Mouse (Mus musculus) midbrain, postnatal 0 days (tissue): ENCODE results near the gene Ap5s1. TPM values are rescaled to one million over a fixed set of nuclear protein-coding genes. Genes with fewer than 3 reads are reported as not detected.
A peak's percentile ranks its signal among the peaks of the same experiment; 100 is the strongest.

Experiments
- ATAC-seq: fragments of 200-750 bp; cut with Nextera tagmentation; 2 replicates; pipeline ENCODE4 v1.8.0; 2017; ENCODE audit warnings: moderate number of reproducible peaks, mild to moderate bottlenecking, moderate TSS enrichment, moderate library complexity; ENCODE audit not compliant: low FRiP score
- DNase-seq: peaks from one replicate; pipeline ENCODE4 v3.0.0-alpha.2; 2015; ENCODE audit warnings: low spot score
- H3K27ac ChIP-seq: fragments of 300-500 bp; sonication (generic); 2 replicates; pipeline ENCODE4 v1.5.1; 2014; ENCODE audit warnings: low read depth, mild to moderate bottlenecking, low read length, mixed read lengths
- H3K27me3 ChIP-seq: fragments of 300-500 bp; sonication (generic); 2 replicates; pipeline ENCODE4 v1.6.1; 2014; ENCODE audit warnings: low read length, control low read depth, mixed read lengths; ENCODE audit not compliant: insufficient read depth
- H3K36me3 ChIP-seq: fragments of 300-500 bp; sonication (generic); 2 replicates; pipeline ENCODE4 v1.6.1; 2014; ENCODE audit warnings: low read length, control low read depth, mixed read lengths; ENCODE audit not compliant: insufficient read depth
- H3K4me1 ChIP-seq: fragments of 300-500 bp; sonication (generic); 2 replicates; pipeline ENCODE4 v1.6.1; 2014; ENCODE audit warnings: mild to moderate bottlenecking, control low read depth, antibody characterized with exemption, low read length, mixed read lengths; ENCODE audit not compliant: insufficient read depth
- H3K4me2 ChIP-seq: fragments of 300-500 bp; sonication (generic); 2 replicates; pipeline ENCODE4 v1.6.1; 2014; ENCODE audit warnings: low read depth, mild to moderate bottlenecking, low read length, mixed read lengths; ENCODE audit not compliant: poor library complexity, severe bottlenecking
- H3K4me3 ChIP-seq: fragments of 300-500 bp; sonication (generic); 2 replicates; pipeline ENCODE4 v1.5.1; 2014; ENCODE audit warnings: low read depth, mild to moderate bottlenecking, low read length, moderate library complexity
- H3K9ac ChIP-seq: fragments of 300-500 bp; sonication (generic); replicated peaks from 2 replicates; pipeline ENCODE4 v1.6.1; 2014; ENCODE audit warnings: mild to moderate bottlenecking, low read length, moderate library complexity, mixed read lengths; ENCODE audit not compliant: poor library complexity, severe bottlenecking
- H3K9me3 ChIP-seq: fragments of 300-500 bp; sonication (generic); 2 replicates; pipeline ENCODE4 v1.6.1; 2016; ENCODE audit warnings: low read length, control low read depth
- CTCF ChIP-seq: IDR thresholded peaks from 2 replicates; pipeline ENCODE4 v1.5.1; 2016; ENCODE audit warnings: antibody characterized with exemption, mild to moderate bottlenecking
- WGBS: fragments of 180-500 bp; shearing (Covaris S2); extraction: QIAGEN DNeasy Blood & Tissue Kit; methylation state at CpG from one replicate; pipeline ENCODE4 v1.1.7; 2014; 5-methylcytosine and 5-hydroxymethylcytosine counted together
- polyA plus RNA-seq: library from polyadenylated mRNA; unstranded; fragments of >200 nt; fragmentation: Nextera tagmentation; extraction: Ambion mirVana; gene quantifications from 2 replicates; pipeline ENCODE4 v1.2.1, GENCODE M21; 2015
- total RNA-seq: library from RNA; depleted of rRNA; stranded (reverse); fragments of >200 nt; gene quantifications from 2 replicates; pipeline ENCODE4 v1.2.3, GENCODE M21; 2014

Ap5s1 gene
- total and polyA plus RNA-seq, 2 experiments from 2014 or later: 36.7 to 40.1 TPM

- 3% methylated on average over 32 of the region's 57 CpGs for WGBS
- no peaks in the 10 kb centered on the region for H3K9me3 ChIP-seq
- H3K4me3 ChIP-seq: peak within 1 kb of the TSS; percentile 55
- H3K4me2 ChIP-seq: peak within 1 kb of the TSS; percentile 96
- ATAC-seq (peak; percentile 92), DNase-seq (peak; percentile 86)
- peak within 1 kb of the TSS; percentile 78 for H3K9ac ChIP-seq
- H3K4me1 ChIP-seq: peaks cover 27% of the 10 kb centered on the region
- H3K27me3 ChIP-seq: no peaks in the 10 kb centered on the region
- no peaks in the 10 kb centered on the region for H3K36me3 ChIP-seq
- H3K27ac ChIP-seq: peak within 1 kb of the TSS; percentile 97
- TF ChIP-seq CTCF: peak; percentile 62
Observed at GRCm38 (mm10) chr2:131179990-131180587, 26.8 kb upstream of the Ap5s1 start, which contains the start of gene Cenpb. TSS of gene Cenpb (minus strand) at chr2:131180067.

GRCm38 (mm10) chr2:131186343-131186742 lies 20.5 kb upstream of the Ap5s1 start:
- Histone ChIP-seq H3K27me3 (no peaks in the 10 kb centered on the region), H3K27ac (no peak overlapping the region), H3K4me1 (peaks cover 8% of the 10 kb centered on the region; the same call in 1 of the 2 replicates), H3K4me3 (peak overlapping the region; percentile 48), H3K36me3 (no peaks in the 10 kb centered on the region), H3K9ac (peak overlapping the region; percentile 48), H3K9me3 (no peaks in the 10 kb centered on the region), H3K4me2 (peak overlapping the region; percentile 62)
- TF ChIP-seq CTCF: no peak
- ATAC-seq (no peak), DNase-seq (peak; percentile 34)
- WGBS: 2% methylated on average over 14 of the region's 14 CpGs

- H3K9me3 ChIP-seq: no peaks in the 10 kb centered on the region
- peaks cover 2% of the 10 kb centered on the region; the same call in 1 of the 2 replicates for H3K36me3 ChIP-seq
- H3K4me3 ChIP-seq: peak within 1 kb of the TSS; percentile 48
- ATAC-seq (peak; percentile 87), DNase-seq (peak; percentile 84)
- TF ChIP-seq CTCF: peak; percentile 48
- no peaks in the 10 kb centered on the region for H3K27me3 ChIP-seq
- WGBS: 1% methylated on average over 39 of the region's 43 CpGs
- H3K27ac ChIP-seq: no peak within 1 kb of the TSS; the same call in 1 of the 2 replicates
- H3K9ac ChIP-seq: peak within 1 kb of the TSS; percentile 48
- peaks cover 8% of the 10 kb centered on the region; the same call in 1 of the 2 replicates for H3K4me1 ChIP-seq
- H3K4me2 ChIP-seq: peak within 1 kb of the TSS; percentile 62
Observed at GRCm38 (mm10) chr2:131186771-131187601, 19.9 kb upstream of the Ap5s1 start, which contains the start of the genes Cdc25b and Spef1. TSS of gene Cdc25b (plus strand) at chr2:131186949. TSS of gene Spef1 (minus strand) at chr2:131187282.

DNA sequence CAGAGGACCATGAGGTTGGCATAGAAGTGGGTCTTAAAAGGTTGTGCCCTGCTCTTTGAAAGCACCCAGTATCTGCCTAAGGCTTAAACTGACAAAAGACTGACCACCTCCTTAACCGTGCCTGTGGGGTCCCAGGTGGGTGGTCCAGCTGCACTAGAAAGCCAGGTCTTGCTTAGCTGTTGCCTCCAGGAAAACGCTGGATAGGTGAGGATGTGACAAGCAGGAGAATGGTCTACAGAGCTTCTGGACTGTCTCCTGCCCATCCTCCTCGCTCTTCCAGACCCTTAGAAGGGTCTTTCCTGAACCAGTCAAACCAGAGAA lies 19.3 kb upstream of the Ap5s1 start:
- DNase-seq: no peak
- H3K36me3 ChIP-seq: peaks cover 5% of the 10 kb centered on the region; the same call in 1 of the 2 replicates
- peak overlapping the region; percentile 48 for H3K4me3 ChIP-seq
- no peak overlapping the region for H3K27ac ChIP-seq
- no peaks in the 10 kb centered on the region for H3K9me3 ChIP-seq
- ATAC-seq: no peak
- peak overlapping the region; percentile 62 for H3K4me2 ChIP-seq
- peaks cover 8% of the 10 kb centered on the region; the same call in 1 of the 2 replicates for H3K4me1 ChIP-seq
- TF ChIP-seq CTCF: no peak
- peak overlapping the region; percentile 48 for H3K9ac ChIP-seq
- H3K27me3 ChIP-seq: no peaks in the 10 kb centered on the region
- WGBS: 19% methylated on average over 3 of the region's 3 CpGs

GRCm38 (mm10) chr2:131188311-131188710 lies 18.6 kb upstream of the Ap5s1 start:
- no peak for ATAC-seq
- H3K4me2 ChIP-seq: 0 out of 2 replicates have a peak overlapping the region, but pooled peaks have one; percentile 62
- H3K27ac ChIP-seq: no peak overlapping the region
- DNase-seq: no peak
- H3K4me3 ChIP-seq: no peak overlapping the region
- H3K36me3 ChIP-seq: peaks cover 12% of the 10 kb centered on the region; the same call in 1 of the 2 replicates
- H3K4me1 ChIP-seq: peaks cover 8% of the 10 kb centered on the region; the same call in 1 of the 2 replicates
- no peak overlapping the region for H3K9ac ChIP-seq
- H3K27me3 ChIP-seq: no peaks in the 10 kb centered on the region
- H3K9me3 ChIP-seq: no peaks in the 10 kb centered on the region
- WGBS: 94% methylated on average over 5 of the region's 5 CpGs
- no peak for TF ChIP-seq CTCF
